Mouse (Mus musculus): ENCODE data around the gene Dpp3.

DNA sequence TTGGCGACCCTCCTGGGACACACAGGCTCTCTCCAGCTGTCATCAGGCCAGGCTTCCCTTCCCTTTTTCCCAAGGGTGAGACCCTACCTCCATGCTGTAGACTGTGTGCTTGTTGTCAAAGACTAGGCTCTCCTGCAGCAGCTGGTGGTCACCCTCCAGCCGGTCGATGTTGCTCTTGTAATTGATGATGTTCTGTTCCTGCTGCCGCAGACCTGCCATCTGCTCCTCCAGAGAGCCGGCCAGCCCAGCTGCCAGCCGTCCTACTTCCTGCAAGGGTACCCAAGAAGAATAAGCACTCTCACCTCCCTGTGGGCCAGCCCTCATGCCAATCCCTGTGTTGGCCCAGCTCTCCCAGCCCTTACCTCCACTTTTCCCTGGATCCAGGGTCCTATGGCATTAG lies 65.0 kb downstream of the Dpp3 start:
- TF ChIP-seq CTCF (IDR thresholded peaks at IDR 0.05; ENCODE audit: borderline replicate concordance, insufficient read depth, low read length) (no peak), POLR2A (IDR thresholded peaks at IDR 0.05; ENCODE audit: low read depth, low read length) (no peak)

Measured in embryonic fibroblast, embryonic 13.5 days (primary cell).